Mouse (Mus musculus): ENCODE results near the gene Pcgf2.

Gene Pcgf2

DNA sequence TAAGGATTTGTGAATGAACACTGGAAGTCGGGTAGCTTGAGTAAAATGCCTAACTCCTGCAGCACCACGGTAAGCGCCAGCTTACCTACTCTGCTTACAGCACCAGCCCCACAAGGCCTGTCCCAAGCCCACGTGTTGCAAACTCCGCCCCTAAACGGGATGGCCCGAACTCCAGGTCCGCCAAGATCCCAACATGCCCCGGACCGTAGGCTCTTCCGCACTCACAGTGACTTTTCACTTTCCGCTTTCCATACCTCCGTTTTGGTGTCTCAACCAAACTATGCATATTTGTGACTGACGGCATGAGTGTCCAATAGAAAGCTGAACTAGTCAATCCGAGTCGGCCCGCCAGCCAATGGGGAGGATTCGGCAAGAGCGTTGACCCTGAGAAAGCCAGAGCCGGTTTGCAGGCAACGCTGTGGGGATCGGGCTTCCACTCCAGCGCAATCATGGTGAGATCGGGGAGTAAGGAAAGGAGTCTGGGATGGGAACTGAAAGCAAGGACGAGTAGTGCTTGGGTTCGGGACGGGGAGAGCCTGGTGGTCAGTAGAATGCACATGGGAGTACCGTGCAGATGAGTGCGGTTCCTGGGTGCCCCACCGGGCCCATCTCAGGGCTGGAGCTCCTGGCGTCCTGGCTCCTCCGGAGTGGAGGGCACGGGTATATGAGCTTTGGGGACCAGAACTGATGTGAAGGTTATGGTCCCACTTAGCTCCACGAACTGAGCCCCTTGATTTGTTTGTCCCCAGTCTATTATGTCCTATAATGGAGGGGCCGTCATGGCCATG, 2.9 kb upstream of the Pcgf2 start, which contains the start of gene Psmb3:
Gene Psmb3 (plus strand): TSS at position 361 of the 788 bp plus-strand sequence.
- CTCF ChIA-PET = interaction anchor here (0.5 to 2.0 kb wide), 24 partner anchors 9 to 375 kb away, joined by 3 to 21 read pairs (median 3); no protein-coding TSS in a partner anchor

DNA sequence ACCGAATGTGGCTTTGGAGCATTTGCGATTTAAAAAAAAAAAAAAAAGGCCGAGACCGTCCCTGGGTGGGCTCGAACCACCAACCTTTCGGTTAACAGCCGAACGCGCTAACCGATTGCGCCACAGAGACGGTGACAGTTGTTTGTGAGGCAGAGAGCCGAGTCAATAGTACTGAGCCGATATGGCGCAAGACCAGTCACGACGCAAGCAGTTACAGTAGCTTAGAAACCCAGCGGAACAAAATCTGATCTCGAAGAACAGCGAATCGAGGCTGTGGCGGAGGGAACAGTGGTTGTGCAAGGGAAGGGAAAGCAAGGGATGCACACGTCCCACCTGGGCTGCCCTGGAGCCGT, 2.1 kb upstream of the Pcgf2 start:
- POLR2A ChIA-PET = interaction anchor here (0.6 to 20.0 kb wide), 80 partner anchors 8 to 1685 kb away, joined by 3 to 941 read pairs (median 5); partner anchors contain the start of genes Mllt6 (in 3 of the 4), Pip4k2b (in 3 of the 4), Cisd3 (in 2 of the 4) and Cwc25 (in 2 of the 4)
- CTCF ChIA-PET = interaction anchor here (0.6 to 2.0 kb wide), 16 partner anchors 9 to 1950 kb away, joined by 3 to 21 read pairs (median 4); no protein-coding TSS in a partner anchor

More for the DNA sequence above, 2.9 kb upstream of the Pcgf2 start, which contains the start of gene Psmb3:
- POLR2A ChIA-PET = interaction anchor here (0.6 to 20.0 kb wide), 98 partner anchors 8 to 787 kb away, joined by 3 to 941 read pairs (median 4); partner anchors contain the start of genes Pip4k2b (in 4 of the 4), 1700001P01Rik (in 3 of the 4), Cisd3 (in 3 of the 4) and Epop (in 3 of the 4)

GRCm38 (mm10) chr11:97701581-97702392, 1.5 kb upstream of the Pcgf2 start:
- POLR2A ChIA-PET = interaction anchor here (0.6 to 20.0 kb wide), 55 partner anchors 9 to 1684 kb away, joined by 3 to 941 read pairs (median 7); partner anchors contain the start of genes Pip4k2b (in 3 of the 4), Cisd3 (in 2 of the 4), Cwc25 (in 2 of the 4) and Epop (in 2 of the 4)

GRCm38 (mm10) chr11:97700746-97701580, 666 bp upstream of the Pcgf2 start:
- POLR2A ChIA-PET = interaction anchor here (0.6 to 20.0 kb wide), 37 partner anchors 8 to 1412 kb away, joined by 3 to 941 read pairs (median 5); partner anchors contain the start of genes Mllt6 (in 3 of the 4), Cisd3 (in 2 of the 4), Epop (in 2 of the 4) and 1700001P01Rik (in 1 of the 4)
- CTCF ChIA-PET = interaction anchor here in 3 of 4 experiments (0.5 to 3.0 kb wide), 5 partner anchors 23 to 287 kb away, joined by 3 to 11 read pairs (median 3); no protein-coding TSS in a partner anchor

More at GRCm38 (mm10) chr11:97701581-97702392, 1.5 kb upstream of the Pcgf2 start:
- CTCF ChIA-PET = interaction anchor here in 3 of 4 experiments (0.6 to 2.0 kb wide), 3 partner anchors 56 to 1950 kb away, joined by 5 to 21 read pairs (median 9); no protein-coding TSS in a partner anchor

GRCm38 (mm10) chr11:97699626-97700002, 683 bp downstream of the Pcgf2 start:
- ChIA-PET POLR2A (interaction anchor here (0.6 to 20.0 kb wide), 63 partner anchors 10 to 722 kb away, joined by 3 to 941 read pairs (median 6); partner anchors contain the start of genes Cisd3 (in 4 of the 4), Mllt6 (in 3 of the 4), Rpl23 (in 3 of the 4) and 1700001P01Rik (in 2 of the 4)), CTCF (interaction anchor here in 3 of 4 experiments (0.5 to 3.0 kb wide), 21 partner anchors 10 to 729 kb away, joined by 3 to 33 read pairs (median 5); partner anchors contain the start of gene Cisd3 (in 1 of the 3))

DNA sequence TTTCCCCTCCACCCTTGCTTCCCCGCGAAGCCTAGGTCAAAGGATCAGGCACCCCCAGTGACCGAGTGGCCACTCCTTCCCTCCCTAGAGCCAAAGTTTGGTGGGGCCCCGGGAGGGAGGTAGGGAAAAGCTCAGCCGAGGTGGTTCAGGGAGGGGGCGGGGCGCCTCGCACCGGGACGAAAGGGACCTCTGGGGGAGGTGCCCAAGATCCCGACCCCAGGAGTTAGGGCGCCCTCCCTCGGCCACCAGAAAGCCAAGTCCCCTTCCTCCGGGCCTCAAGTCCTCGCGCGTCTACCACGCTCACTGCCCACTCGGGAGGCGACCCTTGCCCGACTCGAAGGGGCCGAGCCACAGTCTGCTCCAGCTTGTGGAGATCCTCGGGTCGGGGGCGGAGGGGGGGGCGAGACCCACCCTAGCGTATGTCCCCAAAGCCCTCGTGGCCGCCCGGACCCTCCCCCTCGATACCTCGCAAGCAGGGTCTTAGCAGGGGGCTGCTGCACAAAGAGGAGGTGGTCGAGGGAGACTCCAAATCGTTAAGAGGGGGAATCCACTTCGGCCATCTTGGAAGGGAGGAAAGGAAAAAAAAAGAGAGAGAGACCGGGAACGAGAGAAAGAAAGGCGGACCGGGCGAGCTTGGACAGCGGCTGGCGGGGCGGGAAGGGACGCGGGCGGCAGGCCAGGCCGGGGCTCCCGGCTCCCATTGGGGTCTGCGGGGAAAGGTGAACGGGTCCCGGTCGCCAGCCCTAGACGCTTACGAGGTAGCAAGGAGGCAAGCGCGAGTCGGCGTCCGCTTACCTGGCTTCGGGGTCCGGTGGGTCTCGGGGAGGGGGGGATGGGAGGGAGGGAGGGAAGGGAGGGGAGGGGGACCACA, 1.3 kb downstream of the Pcgf2 start:
- ChIA-PET POLR2A (interaction anchor here (0.5 to 20.0 kb wide), 92 partner anchors 8 to 1227 kb away, joined by 3 to 941 read pairs (median 5); partner anchors contain the start of genes Cisd3 (in 4 of the 4), Epop (in 3 of the 4), Mllt6 (in 3 of the 4) and 1700001P01Rik (in 2 of the 4)), CTCF (interaction anchor here (0.5 to 3.0 kb wide), 46 partner anchors 9 to 728 kb away, joined by 3 to 33 read pairs (median 4); partner anchors contain the start of genes Cisd3 (in 1 of the 4) and Pip4k2b (in 1 of the 4))

DNA sequence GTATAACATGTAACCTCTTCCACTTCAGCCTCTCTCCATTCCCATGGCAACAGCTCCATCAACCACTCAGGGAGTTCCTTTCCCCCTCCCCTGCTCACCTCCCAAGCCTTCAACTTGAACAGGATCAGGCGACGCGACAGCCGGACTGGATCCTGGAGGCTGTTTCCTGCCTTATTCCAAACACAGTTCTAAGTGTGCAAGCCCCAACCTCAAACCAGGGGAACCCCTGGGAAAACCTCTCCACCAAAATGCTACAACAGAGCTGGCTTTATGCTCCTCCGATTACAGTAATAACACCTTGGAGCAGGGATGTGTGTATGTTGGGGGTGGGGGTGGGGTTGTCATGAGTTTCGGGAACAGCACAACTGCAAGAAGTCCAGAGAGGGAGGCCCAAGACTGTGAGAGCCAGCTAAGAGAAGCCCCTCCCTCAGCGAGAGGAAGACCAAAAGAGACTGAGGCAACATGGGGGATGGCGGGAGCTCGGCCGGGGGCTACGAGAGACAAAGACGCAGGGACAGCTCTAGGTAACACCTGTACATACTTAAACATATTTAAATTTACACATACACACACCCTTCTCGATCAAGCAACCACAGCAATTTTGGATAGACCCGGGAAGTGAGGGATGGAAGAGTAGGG, 2.3 kb downstream of the Pcgf2 start:
- ChIA-PET POLR2A (interaction anchor here (0.5 to 20.0 kb wide), 75 partner anchors 8 to 656 kb away, joined by 3 to 941 read pairs (median 5); partner anchors contain the start of genes Cisd3 (in 4 of the 4), Epop (in 3 of the 4), Mllt6 (in 3 of the 4) and 1700001P01Rik (in 2 of the 4)), CTCF (interaction anchor here (0.5 to 3.0 kb wide), 39 partner anchors 8 to 263 kb away, joined by 3 to 33 read pairs (median 4); partner anchors contain the start of genes Cisd3 (in 1 of the 4) and Pip4k2b (in 1 of the 4))

- ChIA-PET POLR2A (interaction anchor here (0.5 to 20.0 kb wide), 54 partner anchors 8 to 316 kb away, joined by 3 to 941 read pairs (median 5); partner anchors contain the start of genes Cisd3 (in 3 of the 4), Epop (in 3 of the 4), Mllt6 (in 3 of the 4) and 1700001P01Rik (in 2 of the 4)), CTCF (interaction anchor here in 3 of 4 experiments (0.5 to 2.9 kb wide), 19 partner anchors 7 to 283 kb away, joined by 3 to 33 read pairs (median 5); partner anchors contain the start of gene Cisd3 (in 1 of the 3))
Measured at GRCm38 (mm10) chr11:97697199-97697890, 3.0 kb downstream of the Pcgf2 start.

DNA sequence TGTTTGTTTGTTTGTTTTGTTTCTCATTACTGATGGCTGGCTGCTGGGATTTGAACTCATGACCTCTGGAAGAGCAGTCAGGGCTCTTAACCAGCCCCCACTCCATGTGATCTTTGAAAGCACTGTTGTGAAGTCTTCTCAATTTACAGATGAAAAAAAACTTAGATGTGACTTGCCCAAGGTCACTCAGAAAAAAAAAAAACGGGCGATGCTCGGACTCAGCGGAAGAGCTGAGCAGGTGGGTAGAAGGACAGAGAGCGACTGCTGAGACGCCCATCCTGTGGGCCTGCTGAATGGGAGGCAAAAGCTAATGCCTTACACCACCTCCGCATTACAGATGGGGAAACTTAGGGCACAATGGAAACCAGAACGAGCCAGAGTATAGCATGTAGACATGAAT, 3.6 kb downstream of the Pcgf2 start:
- POLR2A ChIA-PET = interaction anchor here (0.5 to 20.0 kb wide), 36 partner anchors 10 to 269 kb away, joined by 3 to 941 read pairs (median 6); partner anchors contain the start of genes Epop (in 3 of the 4), Cisd3 (in 2 of the 4), Mllt6 (in 2 of the 4) and 1700001P01Rik (in 1 of the 4)

GRCm38 (mm10) chr11:97695712-97696401, 4.4 kb downstream of the Pcgf2 start:
- POLR2A ChIA-PET = interaction anchor here (0.5 to 20.0 kb wide), 30 partner anchors 9 to 268 kb away, joined by 3 to 941 read pairs (median 6); partner anchors contain the start of genes Cisd3 (in 2 of the 4), Mllt6 (in 2 of the 4) and 1700001P01Rik (in 1 of the 4)
- CTCF ChIA-PET = interaction anchor here in 2 of 4 experiments (0.6 to 2.1 kb wide), 8 partner anchors 17 to 129 kb away, joined by 3 to 11 read pairs (median 4); no protein-coding TSS in a partner anchor

More for the DNA sequence above, 3.6 kb downstream of the Pcgf2 start:
- CTCF ChIA-PET = interaction anchor here in 3 of 4 experiments (0.5 to 2.1 kb wide), 9 partner anchors 19 to 283 kb away, joined by 3 to 11 read pairs (median 5); no protein-coding TSS in a partner anchor

- ChIA-PET POLR2A (interaction anchor here in 3 of 4 experiments (0.6 to 20.0 kb wide), 20 partner anchors 8 to 220 kb away, joined by 3 to 941 read pairs (median 8); partner anchors contain the start of genes Cisd3 (in 2 of the 3), Mllt6 (in 2 of the 3) and Psmb3 (in 2 of the 3)), CTCF (interaction anchor here in 2 of 4 experiments (0.6 to 2.1 kb wide), 5 partner anchors 29 to 129 kb away, joined by 3 to 11 read pairs (median 3); no protein-coding TSS in a partner anchor)
Measured at GRCm38 (mm10) chr11:97694921-97695711, 5.2 kb downstream of the Pcgf2 start.

DNA sequence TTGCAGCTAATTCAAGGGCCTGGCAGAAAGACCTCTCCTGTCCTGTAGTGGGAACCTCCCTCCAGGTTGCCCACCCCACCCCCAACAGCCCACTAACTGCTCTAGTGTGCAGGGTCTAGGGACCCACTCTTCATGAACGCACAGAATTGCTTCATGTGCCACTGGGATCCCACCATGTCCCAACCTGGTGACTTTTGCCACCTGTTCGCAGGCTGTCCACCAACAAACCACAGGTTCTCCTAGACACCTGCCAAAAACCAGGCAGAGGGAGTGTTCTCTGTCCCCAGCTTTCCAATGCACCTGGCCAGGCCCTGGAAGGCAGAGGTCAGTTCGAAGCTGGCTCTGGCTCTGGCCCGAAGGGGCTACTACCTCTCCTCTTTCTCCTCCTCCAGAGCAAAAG, 5.9 kb downstream of the Pcgf2 start:
- CTCF ChIA-PET = interaction anchor here in 2 of 4 experiments (1.6 to 3.0 kb wide), 2 partner anchors 50 kb away, joined by 6 to 8 read pairs; no protein-coding TSS in a partner anchor
- POLR2A ChIA-PET = interaction anchor here in 2 of 4 experiments (1.1 to 20.0 kb wide), 13 partner anchors 8 to 62 kb away, joined by 3 to 941 read pairs (median 9); partner anchors contain the start of genes Mllt6 (in 2 of the 2) and Psmb3 (in 2 of the 2)
